Mouse (Mus musculus) G1E (cell line): ENCODE results near the gene Slc48a1.

Source experiments
- CTCF ChIP-seq: IDR thresholded peaks from 2 replicates; pipeline ENCODE4 v1.5.1; 2012; ENCODE audit warnings: low read depth, low read length, inconsistent platforms, mixed read lengths
- GATA1 ChIP-seq: IDR thresholded peaks from 2 replicates; pipeline ENCODE4 v1.6.1; 2012; ENCODE audit warnings: borderline replicate concordance, low read length, inconsistent platforms, mixed read lengths

DNA sequence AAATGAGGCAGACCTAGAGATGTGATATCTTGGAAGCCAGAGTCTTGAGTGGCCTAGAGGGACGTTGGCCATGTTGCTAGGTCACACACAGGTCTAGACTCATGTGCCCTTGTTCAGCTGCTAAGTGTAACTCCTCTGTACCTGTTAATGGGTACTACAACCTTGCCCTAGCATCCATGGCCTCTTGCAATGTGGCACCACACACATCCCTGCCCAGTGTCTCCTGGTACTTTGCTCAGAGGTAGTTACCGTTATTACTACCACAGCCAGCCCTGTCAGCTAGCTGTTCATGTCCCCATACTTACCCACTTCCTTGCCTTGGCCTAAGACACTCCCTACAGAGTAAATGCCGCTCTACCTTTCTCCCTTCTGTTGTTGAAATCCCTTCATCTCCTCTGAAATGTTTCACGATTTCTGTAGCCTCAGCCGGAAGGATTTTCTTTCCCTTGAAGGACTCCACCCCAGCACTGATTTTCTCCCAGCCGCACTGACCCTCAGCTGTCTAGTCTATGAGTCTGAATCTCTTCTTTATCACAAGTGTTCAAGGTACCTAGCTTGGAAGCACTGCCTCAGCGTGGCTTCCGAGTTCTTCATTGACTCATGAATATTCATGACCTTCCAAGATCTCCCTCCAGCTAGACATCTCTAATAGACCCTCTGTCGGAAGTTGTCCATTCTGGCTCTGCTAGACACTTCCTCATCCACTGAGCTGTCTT lies 54.6 kb downstream of the Slc48a1 start:
- TF ChIP-seq CTCF: no peak
- no peak for TF ChIP-seq GATA1
